Mouse (Mus musculus) right cerebral cortex, postnatal 4 days (tissue): ENCODE measurements around the gene Selenoh.

Experiments
- DNase-seq: peaks from one replicate; pipeline ENCODE4 v3.0.0-alpha.2; 2022

The Selenoh gene

GRCm38 (mm10) chr2:84669828-84670568, 572 bp downstream of the Selenoh start:
- DNase-seq, result no peak

DNA sequence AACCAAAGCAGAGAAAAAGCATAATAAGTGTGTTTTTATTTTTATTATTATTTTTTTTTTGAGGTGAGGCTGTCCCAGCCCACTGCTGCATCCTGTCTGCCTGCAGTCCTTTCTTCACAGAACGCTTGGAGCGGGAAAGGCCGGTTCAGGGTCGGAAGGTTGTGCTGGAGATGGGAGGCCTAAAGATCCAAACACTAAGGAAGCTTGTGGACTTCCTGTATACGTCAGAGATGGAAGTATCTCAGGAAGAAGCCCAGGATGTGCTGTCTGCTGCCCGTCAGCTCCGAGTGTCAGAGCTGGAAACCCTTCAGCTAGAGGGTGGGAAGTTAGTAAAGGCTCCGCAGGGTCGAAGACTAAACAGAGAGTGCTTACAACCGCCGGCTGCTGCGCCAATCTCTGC, 4.5 kb downstream of the Selenoh start:
- no peak for DNase-seq

GRCm38 (mm10) chr2:84662866-84663265, 7.7 kb downstream of the Selenoh start:
- peak; percentile 42 for DNase-seq

DNA sequence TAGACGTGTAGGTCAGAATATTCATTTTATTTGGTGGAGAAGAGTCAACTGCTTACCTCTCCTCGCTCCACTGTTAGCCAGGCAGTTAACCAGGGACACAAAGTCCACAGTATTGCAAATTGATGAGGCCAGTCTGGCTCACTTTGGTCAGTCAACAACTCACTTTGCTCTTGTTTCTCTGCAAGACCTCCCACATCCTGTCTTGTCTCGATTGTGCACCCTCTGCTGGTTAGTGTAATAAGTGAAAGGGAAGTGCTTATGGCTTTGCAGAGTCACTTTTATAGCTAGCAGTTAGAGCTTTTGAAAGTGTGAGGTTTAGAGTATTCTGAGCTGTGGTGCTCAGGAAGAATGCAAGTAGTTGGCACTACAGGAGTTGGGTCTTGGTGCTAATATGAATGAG, 10.3 kb downstream of the Selenoh start:
- DNase-seq, result no peak

DNA sequence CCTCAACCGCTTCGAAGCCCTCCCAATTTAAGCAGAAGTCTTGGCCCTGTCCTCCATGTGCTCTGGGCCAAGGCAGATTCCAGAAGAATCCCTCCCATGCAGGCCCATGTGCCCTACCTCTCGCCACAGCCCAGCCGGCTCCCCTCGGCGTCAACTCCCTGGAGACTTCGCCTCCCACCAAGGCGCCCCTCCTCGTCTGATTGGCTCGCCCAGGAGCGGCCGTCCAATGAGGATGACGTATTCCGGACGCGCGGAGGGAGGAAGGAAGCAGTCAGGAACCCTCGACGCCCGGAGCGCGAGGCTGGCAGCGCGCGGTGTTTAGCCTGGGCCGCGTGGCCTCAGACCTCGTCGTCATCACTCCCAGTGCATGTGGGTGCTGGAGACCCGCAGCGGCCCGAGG, 11.8 kb downstream of the Selenoh start, which contains the start of gene Btbd18:
Gene Btbd18, plus strand, starts transcription at position 274 of the 400 bp plus-strand sequence.
- DNase-seq, result no peak

DNA sequence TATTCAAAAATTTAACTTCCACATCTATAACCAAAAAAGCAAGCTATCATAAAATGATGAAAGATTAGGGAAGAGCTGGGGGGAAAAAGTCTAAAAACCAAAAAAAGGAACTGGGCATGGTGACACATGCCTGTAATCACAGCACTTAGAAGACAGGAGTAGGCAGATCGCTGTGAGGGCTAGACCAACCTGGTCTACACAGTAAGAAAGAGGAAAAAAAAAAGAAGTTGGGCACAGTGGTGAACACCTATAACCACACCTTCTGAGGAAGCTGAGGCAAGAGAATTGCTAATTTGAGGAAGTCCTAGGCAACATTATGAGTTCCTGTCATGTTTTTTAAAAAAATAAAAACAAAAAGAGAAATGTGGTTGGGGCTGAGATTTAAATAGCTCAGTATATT, 14.7 kb downstream of the Selenoh start:
- no peak for DNase-seq

- DNase-seq, result no peak
These were observed 17.2 kb downstream of the Selenoh start for GRCm38 (mm10) chr2:84653354-84653753.

- peak; percentile 66 for DNase-seq
These were observed 19.9 kb downstream of the Selenoh start, which contains the start of gene Ctnnd1 for GRCm38 (mm10) chr2:84650464-84651195. Gene Ctnnd1, minus strand, starts transcription at chr2:84650765.

DNA sequence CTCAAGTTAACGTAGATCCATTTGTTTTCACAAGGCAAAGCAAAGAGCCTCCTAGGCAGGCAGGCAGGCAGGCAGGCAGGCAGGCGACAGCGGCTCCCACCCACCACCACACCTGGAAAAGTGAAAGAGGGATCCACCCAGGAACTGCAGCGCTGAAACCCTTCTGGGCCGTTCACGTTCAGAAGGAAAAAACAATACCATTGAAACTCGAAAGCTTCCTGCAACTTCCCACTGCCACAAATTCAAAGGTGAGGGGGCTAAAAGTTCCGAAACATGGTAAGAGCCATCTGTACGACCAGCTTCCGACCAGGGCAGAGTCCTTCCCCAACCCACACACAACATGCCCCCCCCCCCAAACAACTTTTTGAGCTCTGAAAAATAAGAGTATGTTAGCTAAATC, 20.9 kb downstream of the Selenoh start:
- no peak for DNase-seq

DNA sequence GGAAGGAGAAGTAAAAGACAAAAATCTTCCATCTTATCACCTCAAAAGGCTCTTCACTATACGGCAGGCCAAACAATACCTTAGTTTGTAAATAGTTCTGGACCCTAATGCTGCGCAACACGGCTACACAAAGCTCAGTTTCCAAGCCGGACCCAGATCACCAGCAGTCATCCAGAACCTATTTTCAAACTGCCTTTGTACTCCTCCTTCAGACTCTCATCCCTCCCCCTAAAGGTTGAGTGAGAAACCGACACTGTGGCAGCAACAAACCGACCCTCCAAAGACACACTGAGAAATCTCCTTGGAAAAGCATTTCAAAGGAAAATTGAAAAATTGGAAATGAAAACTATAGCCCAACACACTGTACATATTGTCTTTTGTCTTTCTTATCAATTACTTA, 22.2 kb downstream of the Selenoh start:
- DNase-seq, result no peak

- no peak for DNase-seq
These were observed 23.5 kb downstream of the Selenoh start for GRCm38 (mm10) chr2:84647051-84647568.

DNA sequence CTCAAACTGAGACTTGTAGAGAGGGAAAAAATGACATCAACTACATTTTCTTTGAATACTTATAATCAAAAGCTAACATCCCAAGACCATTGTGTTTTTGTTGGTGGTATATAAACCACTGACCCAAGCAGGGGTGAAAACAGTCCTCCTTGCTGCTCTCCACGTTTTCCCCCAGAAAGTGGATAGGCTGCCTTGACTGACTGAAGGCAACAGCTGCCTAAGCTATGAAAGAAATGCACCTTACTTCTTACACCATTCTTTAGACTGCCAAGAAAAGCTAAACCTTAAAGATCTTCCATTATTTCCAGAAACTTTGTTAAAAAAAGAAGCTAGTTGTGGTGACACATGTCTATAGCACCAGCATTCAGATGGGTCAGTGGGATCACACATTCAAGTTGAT, 24.4 kb downstream of the Selenoh start:
- no peak for DNase-seq

- DNase-seq, result no peak
These were observed 29.7 kb downstream of the Selenoh start for GRCm38 (mm10) chr2:84640833-84641232.

GRCm38 (mm10) chr2:84638428-84639220, 31.9 kb downstream of the Selenoh start:
- DNase-seq, result no peak

GRCm38 (mm10) chr2:84637452-84638165, 33.0 kb downstream of the Selenoh start:
- no peak for DNase-seq

DNA sequence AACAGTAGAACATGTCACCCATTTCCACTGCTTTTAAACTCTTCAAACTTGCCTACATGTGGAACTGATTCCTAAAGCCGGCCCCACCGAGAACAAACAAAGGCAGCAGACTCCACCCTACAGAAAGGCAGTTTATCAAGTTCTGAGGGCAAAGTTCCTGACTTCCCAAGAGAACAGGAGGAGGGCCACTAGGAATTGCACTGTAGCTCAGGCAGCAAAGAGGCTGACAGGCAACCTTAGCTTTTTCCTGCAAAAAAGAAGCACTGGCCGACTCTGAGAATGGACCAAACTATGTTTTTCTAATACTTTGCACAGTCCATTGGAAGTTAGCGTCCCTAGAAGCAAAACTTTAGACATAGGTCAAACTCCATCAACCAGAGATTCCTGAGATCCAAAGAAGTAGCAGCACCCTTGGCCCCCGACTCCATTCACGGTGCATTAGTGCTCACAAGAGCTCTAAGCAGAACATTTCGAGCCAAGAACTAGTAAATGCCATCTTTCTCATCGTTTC, 34.3 kb downstream of the Selenoh start:
- DNase-seq, result no peak

- DNase-seq, result peak; percentile 71
These were observed 35.0 kb downstream of the Selenoh start for GRCm38 (mm10) chr2:84635611-84636010.

DNA sequence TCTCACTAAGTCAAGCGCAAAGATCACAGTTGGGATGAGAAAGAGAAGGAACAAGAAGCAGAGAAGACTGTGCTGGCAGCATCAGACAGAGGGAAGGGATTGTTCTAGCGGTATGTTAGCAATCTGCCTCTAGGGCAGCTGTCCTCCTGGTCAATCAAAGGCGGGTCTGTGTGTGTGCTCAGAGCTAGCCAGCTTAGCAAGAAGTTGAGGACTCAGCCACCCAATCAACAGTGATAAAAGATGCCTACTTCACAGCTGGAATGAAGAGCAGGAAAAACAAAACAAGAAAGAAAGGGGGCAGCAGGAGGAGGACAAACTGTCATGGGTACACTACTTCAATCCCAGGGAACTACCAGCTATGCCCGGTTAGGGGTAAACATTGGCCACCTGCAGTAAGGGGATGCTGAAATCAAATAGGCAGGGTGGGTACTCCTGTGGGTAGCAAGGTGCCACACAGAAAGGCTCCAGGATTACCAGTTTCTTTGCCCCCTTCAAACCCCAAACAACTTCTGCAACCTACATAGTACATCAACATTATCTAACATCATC, 35.6 kb downstream of the Selenoh start:
- no peak for DNase-seq

GRCm38 (mm10) chr2:84634006-84634405, 36.6 kb downstream of the Selenoh start:
- no peak for DNase-seq

DNA sequence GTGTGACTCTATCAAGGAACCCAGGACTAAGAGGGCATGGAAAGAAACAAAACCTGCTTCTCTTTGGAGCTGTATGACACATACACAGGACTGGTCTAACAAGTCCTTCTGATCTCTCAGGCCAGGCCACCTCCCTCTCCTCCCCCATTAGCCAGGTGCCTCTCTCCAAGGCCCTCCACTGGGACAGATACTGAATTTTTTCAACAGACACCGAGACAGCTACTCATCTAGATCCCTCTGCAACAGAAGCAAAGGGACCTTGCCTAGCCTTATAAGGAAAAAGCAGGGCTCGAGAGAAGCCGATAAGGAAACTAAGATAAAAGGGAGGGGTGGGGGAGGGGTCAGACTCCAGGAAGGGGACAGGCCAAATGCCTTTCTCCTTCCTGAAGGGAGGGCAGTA, 37.6 kb downstream of the Selenoh start:
- no peak for DNase-seq

DNA sequence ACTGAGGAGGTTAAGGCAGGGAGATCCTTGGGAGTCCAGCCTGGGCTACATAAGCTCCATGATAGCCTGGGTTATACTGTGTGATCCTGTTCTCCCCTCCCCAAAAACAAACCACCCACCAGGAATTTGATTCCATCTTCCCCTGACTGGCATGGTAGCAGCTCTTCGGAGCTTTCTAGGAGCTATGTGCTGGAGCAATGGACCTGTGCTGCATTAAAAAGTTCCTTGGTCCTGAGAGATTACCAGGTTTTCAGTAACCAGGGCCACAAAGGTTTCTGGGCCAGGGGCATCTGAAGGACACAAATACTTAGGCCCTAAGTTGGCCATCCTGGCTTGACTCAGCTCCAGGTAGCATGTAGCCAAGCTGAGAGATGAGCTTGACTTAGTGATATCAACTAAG, 38.6 kb downstream of the Selenoh start:
- DNase-seq, result no peak

GRCm38 (mm10) chr2:84627036-84627435, 43.5 kb downstream of the Selenoh start:
- DNase-seq, result no peak
